Mouse (Mus musculus): ENCODE measurements at regions not wholly inside any gene's neighbourhood (a gene's known extent, or its start where the extent isn't known, plus 50 kb on each side); places are given as distances from the start of the nearest gene placed in this dataset.

DNA sequence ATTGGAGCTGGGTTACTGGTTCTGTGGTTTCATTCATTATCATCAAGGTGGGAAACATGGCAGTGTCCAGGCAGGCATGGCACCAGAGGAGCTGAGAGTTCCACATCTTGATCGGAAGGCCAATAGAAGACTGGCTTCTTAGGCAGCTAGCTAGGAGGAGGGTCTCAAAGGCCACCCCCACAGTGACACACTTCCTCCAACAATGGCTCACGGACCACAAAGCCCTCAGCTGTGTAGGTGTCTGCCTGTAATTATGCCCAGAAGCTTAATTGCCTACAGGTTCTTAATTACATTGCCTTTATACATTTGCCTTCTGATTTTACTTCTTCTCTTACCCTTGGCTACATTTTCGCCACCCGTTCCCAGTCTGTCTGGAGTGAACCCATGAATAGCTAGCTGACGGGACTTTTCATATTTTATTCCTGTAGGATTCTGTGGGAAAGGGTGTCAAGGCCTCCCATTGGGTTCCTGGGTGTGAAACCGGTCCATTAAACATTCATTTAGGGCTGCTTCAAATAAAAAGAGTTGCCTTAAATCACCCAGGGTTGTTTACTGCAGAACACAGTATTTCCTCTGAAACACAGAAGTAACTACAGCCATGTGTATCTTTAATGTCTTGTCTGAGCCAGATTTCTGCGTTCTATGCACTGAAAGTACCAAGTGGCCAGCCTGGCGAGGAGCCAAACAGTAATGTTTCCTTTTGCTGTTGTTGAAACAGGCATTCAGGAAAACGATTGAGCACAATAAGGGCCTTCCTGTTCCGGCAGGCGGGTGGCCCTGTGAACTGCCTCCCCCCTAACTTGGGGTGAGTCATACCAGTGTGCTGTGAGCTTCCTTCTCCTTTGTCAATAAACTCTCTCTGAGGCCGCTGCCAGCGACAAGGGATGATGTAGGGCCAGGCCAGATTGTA is 82.4 kb upstream of the Gm9747 start:
- ATAC-seq (peak; percentile 99), DNase-seq (ENCODE audit: low spot score) (peak; percentile 91)
- Histone ChIP-seq H3K4me2 (replicated peaks; ENCODE audit: low read depth, low read length) (no peak overlapping the region), H3K36me3 (ENCODE audit: insufficient read depth, low read length) (no peaks in the 10 kb centered on the region), H3K4me3 (ENCODE audit: low read depth, low read length) (no peak overlapping the region), H3K27me3 (replicated peaks; ENCODE audit: insufficient read depth, low read length) (no peaks in the 10 kb centered on the region), H3K27ac (ENCODE audit: low read length) (peak overlapping the region; percentile 33; the same call in 1 of the 2 replicates), H3K9me3 (ENCODE audit: low read length) (no peaks in the 10 kb centered on the region), H3K4me1 (ENCODE audit: insufficient read depth, low read depth, low read length) (peaks cover 6% of the 10 kb centered on the region; the same call in 1 of the 2 replicates), H3K9ac (replicated peaks; ENCODE audit: low read depth) (no peak overlapping the region)
- 37% methylated on average over 13 of the region's 13 CpGs for WGBS
- TF ChIP-seq CTCF (IDR thresholded peaks at IDR 0.05), result no peak
- peak; percentile 82 for TF ChIP-seq EP300 (IDR thresholded peaks at IDR 0.05)

DNA sequence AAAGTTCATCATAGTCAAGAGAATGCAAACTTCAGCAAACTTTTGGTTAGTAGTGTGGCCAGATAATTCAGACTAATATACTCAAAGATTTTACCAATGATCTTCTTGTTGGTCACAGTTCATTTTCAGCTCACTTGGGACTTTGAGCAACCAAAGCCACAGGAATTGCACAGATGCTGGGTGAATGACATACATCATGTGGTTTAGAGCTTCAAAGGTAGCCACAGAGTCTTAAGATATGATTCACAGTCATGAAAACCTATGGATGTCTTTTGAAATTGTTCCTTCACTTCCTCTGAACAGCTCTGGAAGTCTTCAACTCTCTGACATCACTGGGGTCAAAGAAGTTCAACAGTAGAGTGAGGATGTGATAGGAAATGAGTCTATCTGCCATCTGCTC is 77.0 kb upstream of the Gm9747 start:
- H3K9ac ChIP-seq (replicated peaks; ENCODE audit: low read depth), result no peak overlapping the region
- H3K36me3 ChIP-seq (ENCODE audit: insufficient read depth, low read length), result no peaks in the 10 kb centered on the region
- H3K9me3 ChIP-seq (ENCODE audit: low read length), result no peaks in the 10 kb centered on the region
- H3K4me1 ChIP-seq (ENCODE audit: insufficient read depth, low read depth, low read length), result peaks cover 3% of the 10 kb centered on the region; the same call in 1 of the 2 replicates
- DNase-seq (ENCODE audit: low spot score) (no peak), ATAC-seq (no peak)
- H3K4me2 ChIP-seq (replicated peaks; ENCODE audit: low read depth, low read length), result no peak overlapping the region
- H3K4me3 ChIP-seq (ENCODE audit: low read depth, low read length), result no peak overlapping the region
- H3K27me3 ChIP-seq (replicated peaks; ENCODE audit: insufficient read depth, low read length), result no peaks in the 10 kb centered on the region
- H3K27ac ChIP-seq (ENCODE audit: low read length), result no peak overlapping the region
- TF ChIP-seq CTCF (IDR thresholded peaks at IDR 0.05) (no peak), EP300 (IDR thresholded peaks at IDR 0.05) (no peak)

DNA sequence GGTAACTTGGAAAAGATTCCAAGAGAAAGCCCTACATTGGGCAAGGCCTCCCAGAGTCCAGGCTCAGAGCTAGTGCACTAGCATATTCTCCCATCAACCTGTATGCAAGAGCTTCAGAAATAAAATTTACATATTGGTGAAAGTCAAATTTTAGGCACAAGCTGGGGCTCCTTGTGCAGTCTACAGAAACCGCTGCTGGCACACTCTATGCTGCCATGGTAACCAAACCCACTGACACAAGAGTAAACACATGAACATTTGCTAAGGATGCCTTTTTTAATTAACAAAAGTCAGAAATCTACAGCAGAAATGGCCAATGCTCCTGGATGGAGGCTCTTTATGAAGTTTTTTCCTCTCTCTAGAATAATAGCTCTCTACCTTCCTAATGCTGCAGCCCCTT is 75.9 kb upstream of the Gm9747 start:
- H3K27ac ChIP-seq (ENCODE audit: low read length), result no peak overlapping the region
- H3K27me3 ChIP-seq (replicated peaks; ENCODE audit: insufficient read depth, low read length), result no peaks in the 10 kb centered on the region
- no peaks in the 10 kb centered on the region for H3K4me1 ChIP-seq (ENCODE audit: insufficient read depth, low read depth, low read length)
- H3K4me3 ChIP-seq (ENCODE audit: low read depth, low read length), result no peak overlapping the region
- DNase-seq (ENCODE audit: low spot score) (no peak), ATAC-seq (no peak)
- no peaks in the 10 kb centered on the region for H3K36me3 ChIP-seq (ENCODE audit: insufficient read depth, low read length)
- no peak overlapping the region for H3K4me2 ChIP-seq (replicated peaks; ENCODE audit: low read depth, low read length)
- no peak overlapping the region for H3K9ac ChIP-seq (replicated peaks; ENCODE audit: low read depth)
- TF ChIP-seq CTCF (IDR thresholded peaks at IDR 0.05) (no peak), EP300 (IDR thresholded peaks at IDR 0.05) (no peak)
- H3K9me3 ChIP-seq (ENCODE audit: low read length), result no peaks in the 10 kb centered on the region
- WGBS, result 68% methylated on average over 1 of the region's 1 CpGs

- WGBS, result 45% methylated on average over 3 of the region's 3 CpGs
Measured at GRCm38 (mm10) chr1:82158466-82158865, 74.4 kb upstream of the Gm9747 start.

GRCm38 (mm10) chr1:82159201-82159600 is 73.7 kb upstream of the Gm9747 start:
- Histone ChIP-seq H3K4me1 (ENCODE audit: insufficient read depth, low read depth, low read length) (no peaks in the 10 kb centered on the region), H3K4me3 (ENCODE audit: low read depth, low read length) (no peak overlapping the region), H3K9ac (replicated peaks; ENCODE audit: low read depth) (no peak overlapping the region), H3K4me2 (replicated peaks; ENCODE audit: low read depth, low read length) (no peak overlapping the region), H3K36me3 (ENCODE audit: insufficient read depth, low read length) (no peaks in the 10 kb centered on the region), H3K27me3 (replicated peaks; ENCODE audit: insufficient read depth, low read length) (no peaks in the 10 kb centered on the region), H3K9me3 (ENCODE audit: low read length) (no peaks in the 10 kb centered on the region), H3K27ac (ENCODE audit: low read length) (no peak overlapping the region)
- ATAC-seq (no peak), DNase-seq (ENCODE audit: low spot score) (no peak)
- 87% methylated on average over 3 of the region's 3 CpGs for WGBS
- TF ChIP-seq CTCF (IDR thresholded peaks at IDR 0.05), result no peak
- TF ChIP-seq EP300 (IDR thresholded peaks at IDR 0.05), result no peak

More at GRCm38 (mm10) chr1:82158466-82158865, 74.4 kb upstream of the Gm9747 start:
- Histone ChIP-seq H3K4me2 (replicated peaks; ENCODE audit: low read depth, low read length) (no peak overlapping the region), H3K4me3 (ENCODE audit: low read depth, low read length) (no peak overlapping the region), H3K4me1 (ENCODE audit: insufficient read depth, low read depth, low read length) (no peaks in the 10 kb centered on the region), H3K9ac (replicated peaks; ENCODE audit: low read depth) (no peak overlapping the region), H3K9me3 (ENCODE audit: low read length) (no peaks in the 10 kb centered on the region), H3K27ac (ENCODE audit: low read length) (no peak overlapping the region), H3K27me3 (replicated peaks; ENCODE audit: insufficient read depth, low read length) (no peaks in the 10 kb centered on the region), H3K36me3 (ENCODE audit: insufficient read depth, low read length) (no peaks in the 10 kb centered on the region)
- DNase-seq (ENCODE audit: low spot score), result no peak
- no peak for ATAC-seq
- TF ChIP-seq CTCF (IDR thresholded peaks at IDR 0.05) (no peak), EP300 (IDR thresholded peaks at IDR 0.05) (no peak)

DNA sequence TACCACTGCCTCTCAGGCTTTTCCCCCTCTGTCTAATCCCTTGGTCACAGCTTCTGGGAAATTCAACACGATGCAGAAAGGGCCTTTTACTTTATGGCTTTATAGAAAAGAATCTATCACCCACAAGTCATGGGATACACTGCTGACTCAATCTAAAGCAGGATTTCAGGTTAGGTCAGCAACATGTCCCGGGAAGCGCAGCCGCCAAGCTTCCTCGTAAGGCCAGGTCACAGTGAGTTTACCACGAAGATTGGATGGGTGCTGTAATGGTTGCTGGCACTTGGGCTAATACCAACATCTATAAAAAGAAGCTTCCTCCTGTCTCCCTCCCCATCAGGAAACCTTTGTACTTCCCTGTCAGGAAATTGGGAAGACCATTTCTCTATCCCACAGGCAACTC is 70.0 kb upstream of the Gm9747 start:
- Histone ChIP-seq H3K36me3 (ENCODE audit: insufficient read depth, low read length) (no peaks in the 10 kb centered on the region), H3K4me3 (ENCODE audit: low read depth, low read length) (no peak overlapping the region), H3K9ac (replicated peaks; ENCODE audit: low read depth) (no peak overlapping the region), H3K4me2 (replicated peaks; ENCODE audit: low read depth, low read length) (no peak overlapping the region), H3K4me1 (ENCODE audit: insufficient read depth, low read depth, low read length) (no peaks in the 10 kb centered on the region), H3K27ac (ENCODE audit: low read length) (no peak overlapping the region), H3K9me3 (ENCODE audit: low read length) (no peaks in the 10 kb centered on the region), H3K27me3 (replicated peaks; ENCODE audit: insufficient read depth, low read length) (no peaks in the 10 kb centered on the region)
- TF ChIP-seq CTCF (IDR thresholded peaks at IDR 0.05) (no peak), EP300 (IDR thresholded peaks at IDR 0.05) (no peak)
- DNase-seq (ENCODE audit: low spot score) (no peak), ATAC-seq (no peak)
- WGBS, result 80% methylated on average over 6 of the region's 6 CpGs

Measured in lung, postnatal 0 days (tissue).